Mouse (Mus musculus) liver, embryonic 15.5 days (tissue): ENCODE measurements around the gene Klrg2. TPM values are rescaled to one million over a fixed set of nuclear protein-coding genes. Genes with fewer than 3 reads are reported as not detected.
"Not testable (repeated sequence)": the region's sequence is repeated elsewhere in the genome, so short reads cannot be mapped to it uniquely, and the experiment has no call there.

Experiments
- ATAC-seq: fragments of 200-750 bp; cut with Nextera tagmentation; 2 replicates; pipeline ENCODE4 v1.8.0; 2017; ENCODE audit warnings: moderate number of reproducible peaks, mild to moderate bottlenecking, moderate library complexity; ENCODE audit not compliant: insufficient read depth
- H3K27ac ChIP-seq: fragments of 300-500 bp; sonication (generic); replicated peaks from 2 replicates; pipeline ENCODE4 v1.5.1; 2015; ENCODE audit warnings: mild to moderate bottlenecking, inconsistent platforms
- H3K27me3 ChIP-seq: fragments of 300-500 bp; sonication (generic); 2 replicates; pipeline ENCODE4 v1.6.1; 2015; ENCODE audit warnings: mild to moderate bottlenecking, inconsistent platforms
- H3K36me3 ChIP-seq: fragments of 300-500 bp; sonication (generic); replicated peaks from 2 replicates; pipeline ENCODE4 v1.6.1; 2015; ENCODE audit warnings: moderate library complexity, mild to moderate bottlenecking, inconsistent platforms
- H3K4me1 ChIP-seq: fragments of 300-500 bp; sonication (generic); replicated peaks from 2 replicates; pipeline ENCODE4 v1.6.1; 2015; ENCODE audit warnings: inconsistent platforms
- H3K4me2 ChIP-seq: fragments of 300-500 bp; sonication (generic); 2 replicates; pipeline ENCODE4 v1.6.1; 2015; ENCODE audit warnings: moderate library complexity, mild to moderate bottlenecking, inconsistent platforms
- H3K4me3 ChIP-seq: fragments of 300-500 bp; sonication (generic); replicated peaks from 2 replicates; pipeline ENCODE4 v1.5.1; 2015; ENCODE audit warnings: mild to moderate bottlenecking, inconsistent platforms
- H3K9ac ChIP-seq: fragments of 300-500 bp; sonication (generic); 2 replicates; pipeline ENCODE4 v1.6.1; 2015; ENCODE audit warnings: moderate library complexity, mild to moderate bottlenecking, inconsistent platforms
- H3K9me3 ChIP-seq: fragments of 300-500 bp; sonication (generic); replicated peaks from 2 replicates; pipeline ENCODE4 v1.6.1; 2016; ENCODE audit warnings: inconsistent platforms
- WGBS: fragments of 180-500 bp; shearing (Covaris S2); methylation state at CpG from one replicate; pipeline ENCODE4 v1.1.7; 2015; ENCODE audit warnings: mixed read lengths; ENCODE audit not compliant: insufficient replicate concordance; 5-methylcytosine and 5-hydroxymethylcytosine counted together
- polyA plus RNA-seq: library from polyadenylated mRNA; unstranded; fragments of >200 nt; fragmentation: Nextera tagmentation; extraction: Ambion mirVana; gene quantifications from 2 replicates; pipeline ENCODE4 v1.2.1, GENCODE M21; 2015

Klrg2 gene
- 0.07 and 0.10 TPM in 2 replicates for polyA plus RNA-seq

GRCm38 (mm10) chr6:38636852-38637618 lies at the start of gene Klrg2:
Gene Klrg2, minus strand, starts transcription at chr6:38637242.
- no peak within 1 kb of the TSS for H3K27ac ChIP-seq
- no peaks in the 10 kb centered on the region for H3K36me3 ChIP-seq
- H3K4me1 ChIP-seq = peaks cover 19% of the 10 kb centered on the region
- peak; percentile 60 for ATAC-seq
- peak within 1 kb of the TSS; percentile 51 for H3K4me3 ChIP-seq
- peaks cover 92% of the 10 kb centered on the region for H3K27me3 ChIP-seq
- peak within 1 kb of the TSS; percentile 82 for H3K4me2 ChIP-seq
- no peak within 1 kb of the TSS for H3K9ac ChIP-seq
- H3K9me3 ChIP-seq = no peaks in the 10 kb centered on the region
- 1% methylated on average over 60 of the region's 60 CpGs for WGBS

- ATAC-seq = no peak
Observed at GRCm38 (mm10) chr6:38682532-38682931, 45.5 kb upstream of the Klrg2 start.

GRCm38 (mm10) chr6:38677629-38678028 lies 40.6 kb upstream of the Klrg2 start:
- 56% methylated on average over 9 of the region's 9 CpGs for WGBS
- Histone ChIP-seq H3K9ac (no peak overlapping the region), H3K4me2 (no peak overlapping the region), H3K4me3 (no peak overlapping the region), H3K4me1 (peaks cover 9% of the 10 kb centered on the region), H3K9me3 (no peaks in the 10 kb centered on the region), H3K27ac (no peak overlapping the region), H3K36me3 (no peaks in the 10 kb centered on the region), H3K27me3 (peaks cover 7% of the 10 kb centered on the region; the same call in 1 of the 2 replicates)
- ATAC-seq = no peak

More at GRCm38 (mm10) chr6:38682532-38682931, 45.5 kb upstream of the Klrg2 start:
- 47% methylated on average over 2 of the region's 2 CpGs for WGBS
- no peak overlapping the region for H3K4me2 ChIP-seq
- peaks cover 13% of the 10 kb centered on the region for H3K36me3 ChIP-seq
- no peak overlapping the region for H3K4me3 ChIP-seq
- H3K4me1 ChIP-seq = no peaks in the 10 kb centered on the region
- H3K27ac ChIP-seq = no peak overlapping the region
- H3K9me3 ChIP-seq = no peaks in the 10 kb centered on the region
- no peaks in the 10 kb centered on the region for H3K27me3 ChIP-seq
- no peak overlapping the region for H3K9ac ChIP-seq

GRCm38 (mm10) chr6:38676723-38677122 lies 39.7 kb upstream of the Klrg2 start:
- WGBS = 61% methylated on average over 14 of the region's 14 CpGs
- ATAC-seq = no peak
- H3K4me3 ChIP-seq = no peak overlapping the region
- H3K4me1 ChIP-seq = peaks cover 9% of the 10 kb centered on the region
- H3K9ac ChIP-seq = no peak overlapping the region
- peaks cover 7% of the 10 kb centered on the region; the same call in 1 of the 2 replicates for H3K27me3 ChIP-seq
- H3K9me3 ChIP-seq = no peaks in the 10 kb centered on the region
- no peaks in the 10 kb centered on the region for H3K36me3 ChIP-seq
- no peak overlapping the region for H3K27ac ChIP-seq
- no peak overlapping the region for H3K4me2 ChIP-seq

GRCm38 (mm10) chr6:38676217-38676616 lies 39.2 kb upstream of the Klrg2 start:
- H3K9me3 ChIP-seq = no peaks in the 10 kb centered on the region
- no peak overlapping the region for H3K4me3 ChIP-seq
- H3K27me3 ChIP-seq = peaks cover 7% of the 10 kb centered on the region; the same call in 1 of the 2 replicates
- peaks cover 14% of the 10 kb centered on the region for H3K4me1 ChIP-seq
- no peak overlapping the region for H3K27ac ChIP-seq
- no peak overlapping the region; the same call in 1 of the 2 replicates for H3K4me2 ChIP-seq
- 48% methylated on average over 6 of the region's 6 CpGs for whole genome bisulfite sequencing
- H3K36me3 ChIP-seq = no peaks in the 10 kb centered on the region
- ATAC-seq = no peak
- no peak overlapping the region for H3K9ac ChIP-seq

GRCm38 (mm10) chr6:38672011-38672410 lies 35.0 kb upstream of the Klrg2 start:
- Histone ChIP-seq H3K27ac (no peak overlapping the region), H3K27me3 (peaks cover 18% of the 10 kb centered on the region), H3K9ac (no peak overlapping the region), H3K36me3 (no peaks in the 10 kb centered on the region), H3K4me2 (no peak overlapping the region), H3K4me3 (no peak overlapping the region), H3K4me1 (peaks cover 17% of the 10 kb centered on the region), H3K9me3 (no peaks in the 10 kb centered on the region)
- no peak for ATAC-seq
- 48% methylated on average over 3 of the region's 3 CpGs for WGBS

- 39% methylated on average over 7 of the region's 7 CpGs for WGBS
- ATAC-seq = no peak
Observed at GRCm38 (mm10) chr6:38671270-38671669, 34.2 kb upstream of the Klrg2 start.

GRCm38 (mm10) chr6:38670488-38670887 lies 33.4 kb upstream of the Klrg2 start:
- peaks cover 30% of the 10 kb centered on the region for H3K27me3 ChIP-seq
- not testable (repeated sequence) for H3K27ac ChIP-seq, H3K4me2 ChIP-seq, ATAC-seq, H3K4me3 ChIP-seq, H3K9me3 ChIP-seq, H3K4me1 ChIP-seq, H3K9ac ChIP-seq, H3K36me3 ChIP-seq
- WGBS = 38% methylated on average over 1 of the region's 1 CpGs

More at GRCm38 (mm10) chr6:38671270-38671669, 34.2 kb upstream of the Klrg2 start:
- Histone ChIP-seq H3K9ac (no peak overlapping the region), H3K27ac (no peak overlapping the region), H3K4me2 (no peak overlapping the region), H3K4me1 (peaks cover 11% of the 10 kb centered on the region), H3K36me3 (no peaks in the 10 kb centered on the region), H3K27me3 (peaks cover 22% of the 10 kb centered on the region), H3K4me3 (no peak overlapping the region), H3K9me3 (no peaks in the 10 kb centered on the region)

GRCm38 (mm10) chr6:38669580-38669979 lies 32.5 kb upstream of the Klrg2 start:
- H3K27me3 ChIP-seq = peaks cover 39% of the 10 kb centered on the region
- no peaks in the 10 kb centered on the region for H3K9me3 ChIP-seq
- H3K27ac ChIP-seq = no peak overlapping the region
- H3K36me3 ChIP-seq = no peaks in the 10 kb centered on the region
- peaks cover 8% of the 10 kb centered on the region for H3K4me1 ChIP-seq
- ATAC-seq = no peak
- no peak overlapping the region for H3K4me2 ChIP-seq
- H3K4me3 ChIP-seq = no peak overlapping the region
- H3K9ac ChIP-seq = no peak overlapping the region
- WGBS = 44% methylated on average over 6 of the region's 6 CpGs

GRCm38 (mm10) chr6:38662714-38663615 lies 25.9 kb upstream of the Klrg2 start, which contains the start of gene Clec2l:
Gene Clec2l, plus strand, starts transcription at chr6:38663069.
- 1% methylated on average over 84 of the region's 84 CpGs for WGBS
- Histone ChIP-seq H3K4me2 (peak within 1 kb of the TSS; percentile 64), H3K9me3 (no peaks in the 10 kb centered on the region), H3K4me3 (peak within 1 kb of the TSS; percentile 42), H3K4me1 (0 out of 2 replicates have a peak, but pooled peaks cover 2% of the 10 kb centered on the region), H3K27me3 (peaks cover 91% of the 10 kb centered on the region), H3K27ac (no peak within 1 kb of the TSS), H3K9ac (no peak within 1 kb of the TSS), H3K36me3 (no peaks in the 10 kb centered on the region)
- ATAC-seq = no peak

- H3K36me3 ChIP-seq = no peaks in the 10 kb centered on the region
- no peak overlapping the region for H3K9ac ChIP-seq
- no peak overlapping the region for H3K27ac ChIP-seq
- WGBS = 48% methylated on average over 4 of the region's 4 CpGs
- no peak overlapping the region for H3K4me3 ChIP-seq
- peaks cover 83% of the 10 kb centered on the region for H3K27me3 ChIP-seq
- no peak overlapping the region for H3K4me2 ChIP-seq
- ATAC-seq = no peak
- H3K4me1 ChIP-seq = 0 out of 2 replicates have a peak, but pooled peaks cover 2% of the 10 kb centered on the region
- H3K9me3 ChIP-seq = no peaks in the 10 kb centered on the region
Observed at GRCm38 (mm10) chr6:38661626-38662025, 24.6 kb upstream of the Klrg2 start.
